Mouse (Mus musculus): ENCODE measurements at regions not wholly inside any gene's neighbourhood (a gene's known extent, or its start where the extent isn't known, plus 50 kb on each side); places are given as distances from the start of the nearest gene placed in this dataset.

DNA sequence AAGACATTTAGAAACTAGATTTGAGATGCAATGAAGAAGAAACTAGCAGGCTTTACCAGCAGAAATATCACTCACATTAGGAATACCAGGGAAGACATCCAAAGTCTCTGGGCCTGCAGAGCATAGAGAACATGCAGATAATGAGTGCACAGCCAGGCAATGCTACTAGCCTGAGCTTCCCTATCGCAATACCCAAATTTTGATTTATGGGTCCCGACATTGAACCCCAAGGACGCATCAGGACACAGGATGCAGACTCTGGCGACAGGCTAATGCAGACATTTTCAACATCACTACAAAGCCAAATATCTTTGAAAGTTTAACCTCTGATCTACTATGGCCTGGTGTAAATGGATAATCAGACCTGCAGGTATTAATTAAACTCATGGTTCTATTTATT, 273.1 kb upstream of the Arid1b start:
- H3K27ac ChIP-seq = no peak overlapping the region
- H3K9ac ChIP-seq = no peak overlapping the region
- no peaks in the 10 kb centered on the region for H3K9me3 ChIP-seq (replicated peaks)
- H3K36me3 ChIP-seq = no peaks in the 10 kb centered on the region
- no peak overlapping the region for H3K4me3 ChIP-seq
- 82% methylated on average over 4 of the region's 4 CpGs for WGBS
- ATAC-seq (replicated peaks; ENCODE audit: insufficient number of reproducible peaks, insufficient read depth, low FRiP score, low read depth) = no peak
- H3K27me3 ChIP-seq = no peaks in the 10 kb centered on the region
- 0 out of 2 replicates have a peak, but pooled peaks cover 2% of the 10 kb centered on the region for H3K4me1 ChIP-seq (replicated peaks)
- H3K4me2 ChIP-seq = no peak overlapping the region

- no peaks in the 10 kb centered on the region for H3K9me3 ChIP-seq (replicated peaks)
- H3K27me3 ChIP-seq = no peaks in the 10 kb centered on the region
- H3K4me2 ChIP-seq = no peak overlapping the region
- 76% methylated on average over 3 of the region's 3 CpGs for WGBS
- ATAC-seq (replicated peaks; ENCODE audit: insufficient number of reproducible peaks, insufficient read depth, low FRiP score, low read depth) = no peak
- H3K4me3 ChIP-seq = no peak overlapping the region
- H3K9ac ChIP-seq = no peak overlapping the region
- no peak overlapping the region for H3K27ac ChIP-seq
- no peaks in the 10 kb centered on the region for H3K36me3 ChIP-seq
- H3K4me1 ChIP-seq (replicated peaks) = peaks cover 7% of the 10 kb centered on the region; the same call in 1 of the 2 replicates
These were observed 270.1 kb upstream of the Arid1b start for GRCm38 (mm10) chr17:4724031-4724430.

- peak overlapping the region; percentile 32; the same call in 1 of the 2 replicates for H3K27ac ChIP-seq
- H3K36me3 ChIP-seq = no peaks in the 10 kb centered on the region
- 48% methylated on average over 12 of the region's 12 CpGs for WGBS
- H3K9me3 ChIP-seq (replicated peaks) = no peaks in the 10 kb centered on the region
- H3K4me1 ChIP-seq (replicated peaks) = peaks cover 7% of the 10 kb centered on the region
- no peak for ATAC-seq (replicated peaks; ENCODE audit: insufficient number of reproducible peaks, insufficient read depth, low FRiP score, low read depth)
- peak overlapping the region; percentile 37; the same call in 1 of the 2 replicates for H3K4me2 ChIP-seq
- H3K9ac ChIP-seq = no peak overlapping the region
- H3K27me3 ChIP-seq = no peaks in the 10 kb centered on the region
- H3K4me3 ChIP-seq = no peak overlapping the region
These were observed 267.8 kb upstream of the Arid1b start for GRCm38 (mm10) chr17:4726331-4726741.

- peaks cover 2% of the 10 kb centered on the region; the same call in 1 of the 2 replicates for H3K4me1 ChIP-seq (replicated peaks)
- WGBS = 49% methylated on average over 5 of the region's 5 CpGs
- no peaks in the 10 kb centered on the region for H3K27me3 ChIP-seq
- no peak overlapping the region for H3K9ac ChIP-seq
- no peak overlapping the region for H3K4me3 ChIP-seq
- no peaks in the 10 kb centered on the region for H3K9me3 ChIP-seq (replicated peaks)
- no peak for ATAC-seq (replicated peaks; ENCODE audit: insufficient number of reproducible peaks, insufficient read depth, low FRiP score, low read depth)
- no peak overlapping the region for H3K4me2 ChIP-seq
- no peaks in the 10 kb centered on the region for H3K36me3 ChIP-seq
- no peak overlapping the region for H3K27ac ChIP-seq
These were observed 259.7 kb upstream of the Arid1b start for GRCm38 (mm10) chr17:4734412-4734881.

GRCm38 (mm10) chr17:4735185-4735584, 258.9 kb upstream of the Arid1b start:
- Histone ChIP-seq H3K9ac (no peak overlapping the region), H3K27me3 (no peaks in the 10 kb centered on the region), H3K4me1 (replicated peaks) (peaks cover 2% of the 10 kb centered on the region; the same call in 1 of the 2 replicates), H3K36me3 (no peaks in the 10 kb centered on the region), H3K4me3 (no peak overlapping the region), H3K9me3 (replicated peaks) (no peaks in the 10 kb centered on the region), H3K27ac (peak overlapping the region; percentile 43; the same call in 1 of the 2 replicates), H3K4me2 (no peak overlapping the region)
- 28% methylated on average over 1 of the region's 1 CpGs for WGBS
- no peak; the same call in 1 of the 2 replicates for ATAC-seq (replicated peaks; ENCODE audit: insufficient number of reproducible peaks, insufficient read depth, low FRiP score, low read depth)

DNA sequence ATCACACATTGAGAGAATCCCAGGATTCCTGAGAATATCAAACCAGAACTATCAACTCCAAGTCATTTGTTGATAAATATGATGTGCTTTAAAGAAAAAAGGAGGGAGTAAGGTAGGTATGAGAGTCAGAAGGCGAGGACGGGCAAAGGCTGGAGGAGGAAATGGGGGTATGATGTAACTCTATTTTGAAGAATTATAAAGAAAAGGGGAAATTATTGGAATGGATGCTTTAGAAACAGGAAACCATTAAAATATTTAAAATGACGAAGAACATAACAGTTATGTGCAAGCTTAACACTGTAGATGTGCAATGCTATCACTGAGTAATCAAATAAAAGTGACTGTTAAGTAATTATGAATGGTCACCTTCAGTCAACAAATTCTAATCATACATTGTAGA, 257.4 kb upstream of the Arid1b start:
- WGBS = 74% methylated on average over 3 of the region's 3 CpGs
- ATAC-seq (replicated peaks; ENCODE audit: insufficient number of reproducible peaks, insufficient read depth, low FRiP score, low read depth) = no peak

GRCm38 (mm10) chr17:4738717-4739485, 255.2 kb upstream of the Arid1b start:
- no peak overlapping the region for H3K4me2 ChIP-seq
- H3K27ac ChIP-seq = no peak overlapping the region
- no peak overlapping the region for H3K4me3 ChIP-seq
- no peaks in the 10 kb centered on the region for H3K9me3 ChIP-seq (replicated peaks)
- WGBS = 28% methylated on average over 7 of the region's 7 CpGs
- no peak overlapping the region for H3K9ac ChIP-seq
- no peaks in the 10 kb centered on the region for H3K36me3 ChIP-seq
- ATAC-seq (replicated peaks; ENCODE audit: insufficient number of reproducible peaks, insufficient read depth, low FRiP score, low read depth) = no peak
- H3K27me3 ChIP-seq = no peaks in the 10 kb centered on the region
- 0 out of 2 replicates have a peak, but pooled peaks cover 2% of the 10 kb centered on the region for H3K4me1 ChIP-seq (replicated peaks)

More for the DNA sequence above, 257.4 kb upstream of the Arid1b start:
- no peaks in the 10 kb centered on the region for H3K9me3 ChIP-seq (replicated peaks)
- 0 out of 2 replicates have a peak, but pooled peaks cover 2% of the 10 kb centered on the region for H3K4me1 ChIP-seq (replicated peaks)
- no peaks in the 10 kb centered on the region for H3K27me3 ChIP-seq
- H3K27ac ChIP-seq = no peak overlapping the region
- no peak overlapping the region for H3K4me3 ChIP-seq
- no peak overlapping the region for H3K4me2 ChIP-seq
- no peaks in the 10 kb centered on the region for H3K36me3 ChIP-seq
- no peak overlapping the region for H3K9ac ChIP-seq

GRCm38 (mm10) chr17:4740784-4741183, 253.3 kb upstream of the Arid1b start:
- H3K36me3 ChIP-seq = no peaks in the 10 kb centered on the region
- no peaks in the 10 kb centered on the region for H3K9me3 ChIP-seq (replicated peaks)
- ATAC-seq (replicated peaks; ENCODE audit: insufficient number of reproducible peaks, insufficient read depth, low FRiP score, low read depth) = no peak
- 29% methylated on average over 5 of the region's 5 CpGs for WGBS
- 0 out of 2 replicates have a peak, but pooled peaks cover 2% of the 10 kb centered on the region for H3K4me1 ChIP-seq (replicated peaks)
- H3K9ac ChIP-seq = no peak overlapping the region
- H3K27ac ChIP-seq = no peak overlapping the region
- H3K4me2 ChIP-seq = no peak overlapping the region
- H3K4me3 ChIP-seq = no peak overlapping the region
- H3K27me3 ChIP-seq = no peaks in the 10 kb centered on the region

DNA sequence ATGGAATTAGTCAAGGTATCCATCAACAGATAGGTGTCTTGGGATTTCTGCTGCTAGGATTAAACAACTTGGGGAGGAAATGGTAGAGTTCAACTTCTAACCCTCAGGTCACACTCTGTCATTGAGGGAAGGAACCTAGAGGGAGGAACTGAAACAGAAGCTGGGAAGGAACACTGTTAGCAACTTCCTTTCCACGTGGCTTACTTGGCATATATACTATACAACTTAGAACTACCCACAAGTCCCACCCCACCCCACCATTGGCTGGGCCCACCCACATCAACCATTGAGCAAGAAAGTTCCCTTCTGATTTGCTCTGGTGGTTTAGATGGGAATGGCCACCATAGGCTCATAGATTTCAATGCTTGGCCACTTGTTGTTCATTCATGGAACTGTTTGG, 251.8 kb upstream of the Arid1b start:
- H3K27ac ChIP-seq = no peak overlapping the region
- no peak for ATAC-seq (replicated peaks; ENCODE audit: insufficient number of reproducible peaks, insufficient read depth, low FRiP score, low read depth)
- no peaks in the 10 kb centered on the region for H3K36me3 ChIP-seq
- H3K27me3 ChIP-seq = no peaks in the 10 kb centered on the region
- H3K4me3 ChIP-seq = no peak overlapping the region
- 0 out of 2 replicates have a peak, but pooled peaks cover 2% of the 10 kb centered on the region for H3K4me1 ChIP-seq (replicated peaks)
- WGBS = 64% methylated on average over 1 of the region's 1 CpGs
- no peak overlapping the region for H3K9ac ChIP-seq
- no peak overlapping the region for H3K4me2 ChIP-seq
- no peaks in the 10 kb centered on the region for H3K9me3 ChIP-seq (replicated peaks)

DNA sequence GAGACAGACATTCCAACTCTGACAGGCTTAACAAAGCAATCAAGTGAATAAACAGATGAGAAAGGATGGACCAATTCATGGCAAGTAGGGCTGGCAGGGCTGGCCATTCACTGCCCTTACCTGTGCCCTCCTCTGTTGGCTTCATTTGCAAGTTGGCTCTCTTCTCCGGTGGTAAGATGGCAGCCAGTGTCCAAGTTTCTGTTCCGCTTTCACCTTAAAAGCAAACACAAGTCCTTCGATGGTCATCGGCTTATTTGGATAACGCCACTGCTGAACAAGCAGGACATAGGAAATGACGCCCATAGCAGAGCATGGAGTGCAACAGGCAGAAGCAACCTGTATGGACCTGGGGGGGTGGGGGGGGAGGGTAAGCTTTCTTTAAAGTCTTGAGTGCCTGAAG, 231.2 kb upstream of the Arid1b start:
- no peak for ATAC-seq (replicated peaks; ENCODE audit: insufficient number of reproducible peaks, insufficient read depth, low FRiP score, low read depth)
- Histone ChIP-seq H3K9me3 (replicated peaks) (no peaks in the 10 kb centered on the region), H3K9ac (no peak overlapping the region), H3K4me2 (no peak overlapping the region), H3K4me3 (no peak overlapping the region), H3K4me1 (replicated peaks) (no peaks in the 10 kb centered on the region), H3K27me3 (no peaks in the 10 kb centered on the region), H3K27ac (no peak overlapping the region), H3K36me3 (no peaks in the 10 kb centered on the region)
- 90% methylated on average over 6 of the region's 6 CpGs for WGBS

- no peak overlapping the region for H3K4me2 ChIP-seq
- WGBS = 83% methylated on average over 5 of the region's 5 CpGs
- H3K9ac ChIP-seq = no peak overlapping the region
- no peaks in the 10 kb centered on the region for H3K36me3 ChIP-seq
- H3K4me1 ChIP-seq (replicated peaks) = no peaks in the 10 kb centered on the region
- no peak overlapping the region for H3K4me3 ChIP-seq
- no peaks in the 10 kb centered on the region for H3K9me3 ChIP-seq (replicated peaks)
- no peak for ATAC-seq (replicated peaks; ENCODE audit: insufficient number of reproducible peaks, insufficient read depth, low FRiP score, low read depth)
- H3K27ac ChIP-seq = no peak overlapping the region
- H3K27me3 ChIP-seq = no peaks in the 10 kb centered on the region
These were observed 228.4 kb upstream of the Arid1b start for GRCm38 (mm10) chr17:4765723-4766122.
